Mouse (Mus musculus) limb, embryonic 15.5 days (tissue): ENCODE measurements around the gene Stk32c. TPM values are rescaled to one million over a fixed set of nuclear protein-coding genes. Genes with fewer than 3 reads are reported as not detected.

Experiments used
- ATAC-seq: fragments of 200-750 bp; cut with Nextera tagmentation; 2 replicates; pipeline ENCODE4 v1.8.0; 2017; ENCODE audit warnings: low read depth, moderate TSS enrichment; ENCODE audit not compliant: insufficient number of reproducible peaks, low FRiP score, low TSS enrichment
- H3K27ac ChIP-seq: fragments of 300-500 bp; sonication (generic); 2 replicates; pipeline ENCODE4 v1.5.1; 2015; ENCODE audit warnings: moderate library complexity, mild to moderate bottlenecking, inconsistent platforms
- H3K27me3 ChIP-seq: fragments of 300-500 bp; sonication (generic); 2 replicates; pipeline ENCODE4 v1.6.1; 2015; ENCODE audit warnings: inconsistent platforms
- H3K36me3 ChIP-seq: fragments of 300-500 bp; sonication (generic); 2 replicates; pipeline ENCODE4 v1.6.1; 2015; ENCODE audit warnings: inconsistent platforms
- H3K4me1 ChIP-seq: fragments of 300-500 bp; sonication (generic); 2 replicates; pipeline ENCODE4 v1.6.1; 2015; ENCODE audit warnings: inconsistent platforms
- H3K4me2 ChIP-seq: fragments of 300-500 bp; sonication (generic); 2 replicates; pipeline ENCODE4 v1.6.1; 2015; ENCODE audit warnings: mild to moderate bottlenecking, inconsistent platforms
- H3K4me3 ChIP-seq: fragments of 300-500 bp; sonication (generic); 2 replicates; pipeline ENCODE4 v1.5.1; 2015; ENCODE audit warnings: mild to moderate bottlenecking, inconsistent platforms
- H3K9ac ChIP-seq: fragments of 300-500 bp; sonication (generic); 2 replicates; pipeline ENCODE4 v1.6.1; 2015; ENCODE audit warnings: inconsistent platforms
- H3K9me3 ChIP-seq: fragments of 300-500 bp; sonication (generic); 2 replicates; pipeline ENCODE4 v1.6.1; 2016; ENCODE audit warnings: inconsistent platforms
- WGBS: fragments of 180-500 bp; shearing (Covaris S2); methylation state at CpG from one replicate; pipeline ENCODE4 v1.1.7; 2015; 5-methylcytosine and 5-hydroxymethylcytosine counted together
- polyA plus RNA-seq: library from polyadenylated mRNA; unstranded; fragments of >200 nt; fragmentation: Nextera tagmentation; extraction: Ambion mirVana; gene quantifications from 2 replicates; pipeline ENCODE4 v1.2.1, GENCODE M21; 2015

Gene Stk32c
- polyA plus RNA-seq, 1 experiment from 2014 or later, result 0.23 TPM

DNA sequence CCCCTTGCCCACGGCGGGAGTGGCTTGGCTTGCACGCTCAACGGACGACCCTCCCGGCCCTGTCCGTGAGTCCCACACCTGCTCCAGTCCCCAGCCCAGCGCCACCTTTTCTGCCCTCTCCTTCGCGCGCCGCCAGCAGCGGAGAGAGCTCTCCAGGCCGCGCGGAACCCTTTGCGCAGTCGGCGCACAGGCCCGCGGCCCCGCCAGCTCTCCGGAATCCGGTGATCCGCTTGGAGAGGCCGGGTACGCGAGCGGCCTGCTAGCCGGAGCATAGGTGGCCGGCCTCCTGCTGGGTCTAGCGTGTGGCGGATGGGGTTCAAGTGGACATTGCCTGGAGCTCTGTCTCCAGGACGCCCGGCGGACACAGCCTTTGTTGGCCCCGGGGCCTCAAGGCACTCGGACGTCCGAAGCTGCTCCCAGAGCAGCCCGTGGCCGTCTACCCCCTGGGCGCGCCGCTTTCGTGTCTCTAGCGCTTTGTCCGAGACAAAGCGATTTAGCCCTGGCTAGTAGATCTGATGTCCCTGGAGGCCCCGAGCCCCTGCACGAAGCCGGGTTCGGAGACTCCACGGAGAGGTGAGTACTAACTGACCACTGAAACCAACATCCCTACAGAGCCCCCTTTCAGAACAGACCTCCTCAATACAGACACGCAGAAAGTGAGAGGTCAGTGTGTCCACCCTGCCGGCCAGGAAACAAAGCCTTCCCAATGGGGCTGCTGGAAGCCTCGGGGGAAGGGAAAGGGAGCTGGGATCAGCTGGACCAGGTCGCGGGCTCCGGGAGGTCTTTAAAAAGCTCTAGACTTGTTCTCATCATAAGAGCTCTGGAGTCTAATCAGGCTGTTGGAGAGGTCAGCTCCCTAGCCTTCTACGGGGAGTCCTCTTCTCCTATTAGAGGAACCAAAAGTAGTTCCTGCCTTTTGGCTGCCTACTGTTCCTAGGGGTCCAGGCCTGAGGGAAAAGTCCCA is 126.6 kb downstream of the Stk32c start:
- no peaks in the 10 kb centered on the region for H3K9me3 ChIP-seq
- peak overlapping the region; percentile 56 for H3K9ac ChIP-seq
- 3% methylated on average over 61 of the region's 61 CpGs for WGBS
- H3K4me2 ChIP-seq, result peak overlapping the region; percentile 87
- ATAC-seq, result peak; percentile 59
- H3K4me3 ChIP-seq, result peak overlapping the region; percentile 65
- H3K36me3 ChIP-seq, result peaks cover 7% of the 10 kb centered on the region; the same call in 1 of the 2 replicates
- H3K4me1 ChIP-seq, result peaks cover 22% of the 10 kb centered on the region
- H3K27me3 ChIP-seq, result peaks cover 39% of the 10 kb centered on the region
- H3K27ac ChIP-seq, result 0 out of 2 replicates have a peak overlapping the region, but pooled peaks have one; percentile 22

DNA sequence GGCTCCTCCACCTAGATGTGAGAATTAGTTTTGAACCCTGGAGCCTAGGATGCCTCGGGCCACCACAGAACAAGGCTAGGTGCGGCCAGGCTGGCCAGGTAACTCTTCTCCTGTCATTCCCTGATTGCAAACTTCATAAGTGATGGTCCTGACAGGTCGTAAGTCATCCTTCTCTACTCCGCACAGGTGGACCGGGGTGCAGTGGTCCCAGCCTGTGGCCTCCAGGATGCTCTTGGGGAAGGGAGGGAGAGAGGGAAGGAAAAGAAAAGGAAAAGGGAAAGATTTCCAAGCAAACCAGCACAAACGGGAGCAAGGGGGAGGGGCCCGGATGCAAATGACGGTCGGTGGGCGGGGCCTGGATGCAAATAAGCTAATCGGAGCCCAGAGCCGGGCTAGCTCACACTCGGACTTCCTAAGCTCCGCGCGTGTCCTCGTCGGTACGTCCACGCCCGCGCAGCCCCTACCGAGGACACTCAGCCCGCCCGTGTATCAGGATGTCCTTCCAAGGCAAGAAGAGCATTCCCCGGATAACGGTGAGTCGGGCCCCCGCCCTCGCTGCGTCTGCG is 127.4 kb downstream of the Stk32c start, which contains the start of gene Dpysl4:
Gene Dpysl4 (plus strand): TSS at position 373 of the 566 bp plus-strand sequence.
- Histone ChIP-seq H3K4me1 (peaks cover 22% of the 10 kb centered on the region), H3K4me3 (peak within 1 kb of the TSS; percentile 65), H3K27me3 (peaks cover 39% of the 10 kb centered on the region), H3K9me3 (no peaks in the 10 kb centered on the region), H3K4me2 (peak within 1 kb of the TSS; percentile 87), H3K27ac (0 out of 2 replicates have a peak within 1 kb of the TSS, but pooled peaks have one; percentile 22), H3K9ac (peak within 1 kb of the TSS; percentile 56), H3K36me3 (no peaks in the 10 kb centered on the region; the same call in 1 of the 2 replicates)
- peak; percentile 73 for ATAC-seq
- 7% methylated on average over 32 of the region's 32 CpGs for WGBS

- H3K36me3 ChIP-seq, result no peaks in the 10 kb centered on the region
- H3K4me1 ChIP-seq, result peaks cover 22% of the 10 kb centered on the region
- H3K27ac ChIP-seq, result no peak overlapping the region
- WGBS, result 70% methylated on average over 1 of the region's 1 CpGs
- no peak overlapping the region for H3K4me3 ChIP-seq
- no peak overlapping the region for H3K9ac ChIP-seq
- H3K27me3 ChIP-seq, result peaks cover 39% of the 10 kb centered on the region
- no peaks in the 10 kb centered on the region for H3K9me3 ChIP-seq
- no peak for ATAC-seq
- no peak overlapping the region for H3K4me2 ChIP-seq
Measured at GRCm38 (mm10) chr7:139084316-139084715, 128.8 kb downstream of the Stk32c start.

GRCm38 (mm10) chr7:139082281-139082680 is 130.8 kb downstream of the Stk32c start:
- Histone ChIP-seq H3K27me3 (peaks cover 28% of the 10 kb centered on the region), H3K9me3 (no peaks in the 10 kb centered on the region), H3K4me2 (no peak overlapping the region), H3K27ac (no peak overlapping the region), H3K9ac (no peak overlapping the region), H3K4me3 (no peak overlapping the region), H3K36me3 (no peaks in the 10 kb centered on the region), H3K4me1 (peaks cover 30% of the 10 kb centered on the region)
- 77% methylated on average over 8 of the region's 8 CpGs for WGBS
- ATAC-seq, result no peak

GRCm38 (mm10) chr7:139081158-139081557 is 131.9 kb downstream of the Stk32c start:
- Histone ChIP-seq H3K27me3 (peaks cover 17% of the 10 kb centered on the region), H3K4me1 (peaks cover 23% of the 10 kb centered on the region), H3K27ac (no peak overlapping the region), H3K4me3 (no peak overlapping the region), H3K9ac (no peak overlapping the region), H3K36me3 (no peaks in the 10 kb centered on the region), H3K4me2 (no peak overlapping the region), H3K9me3 (no peaks in the 10 kb centered on the region)
- ATAC-seq, result no peak
- 55% methylated on average over 5 of the region's 5 CpGs for WGBS

DNA sequence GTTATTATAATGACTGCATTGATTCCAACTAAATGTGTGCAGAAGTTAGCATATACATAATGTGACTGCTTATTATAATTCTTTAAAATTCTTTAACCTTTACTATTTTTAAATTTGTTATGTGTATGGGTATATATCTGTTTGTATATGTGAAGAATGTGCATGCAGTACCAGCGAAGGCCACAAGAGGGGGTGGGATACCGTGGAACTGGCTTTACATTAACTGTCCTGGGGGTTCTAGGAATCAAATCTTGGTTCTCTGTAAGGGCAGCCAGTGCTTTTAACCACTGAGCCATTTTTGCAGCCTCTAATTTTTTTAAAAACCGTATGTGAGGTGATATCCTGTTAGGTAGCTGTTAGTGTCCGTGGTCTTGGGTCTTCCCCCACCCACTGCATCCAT is 132.4 kb downstream of the Stk32c start:
- Histone ChIP-seq H3K4me3 (no peak overlapping the region), H3K27me3 (peaks cover 13% of the 10 kb centered on the region), H3K36me3 (no peaks in the 10 kb centered on the region), H3K4me1 (peaks cover 20% of the 10 kb centered on the region), H3K4me2 (no peak overlapping the region), H3K9ac (no peak overlapping the region), H3K27ac (no peak overlapping the region), H3K9me3 (no peaks in the 10 kb centered on the region)
- ATAC-seq, result no peak
- WGBS, result 66% methylated on average over 4 of the region's 4 CpGs

- H3K27me3 ChIP-seq, result no peaks in the 10 kb centered on the region
- H3K4me2 ChIP-seq, result no peak overlapping the region
- H3K4me1 ChIP-seq, result peaks cover 22% of the 10 kb centered on the region
- no peak overlapping the region for H3K4me3 ChIP-seq
- no peaks in the 10 kb centered on the region for H3K9me3 ChIP-seq
- no peaks in the 10 kb centered on the region for H3K36me3 ChIP-seq
- no peak overlapping the region for H3K9ac ChIP-seq
- no peak overlapping the region for H3K27ac ChIP-seq
- 75% methylated on average over 7 of the region's 7 CpGs for WGBS
- no peak for ATAC-seq
Measured at GRCm38 (mm10) chr7:139079141-139079540, 134.0 kb downstream of the Stk32c start.

DNA sequence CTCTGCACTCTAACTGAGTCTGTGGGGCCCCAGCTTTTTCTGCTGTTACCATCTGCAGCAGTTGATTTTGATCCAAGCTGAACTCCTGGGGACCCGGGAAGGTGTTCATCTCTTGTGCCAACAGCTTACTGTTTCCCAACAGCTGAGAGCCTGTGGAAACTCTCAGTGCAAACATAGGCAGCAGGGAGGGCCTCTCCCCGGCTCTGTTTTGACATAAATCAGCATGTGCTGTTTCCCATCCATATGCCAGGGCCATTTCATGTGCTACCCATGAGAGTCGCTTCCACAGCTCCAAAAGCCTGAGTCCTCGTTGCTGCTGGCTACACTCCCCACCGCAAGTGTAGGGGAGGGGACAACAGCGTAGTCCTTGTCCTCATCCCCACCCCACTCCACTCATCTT is 134.9 kb downstream of the Stk32c start:
- Histone ChIP-seq H3K27ac (peak overlapping the region; percentile 27; the same call in 1 of the 2 replicates), H3K9me3 (no peaks in the 10 kb centered on the region), H3K36me3 (no peaks in the 10 kb centered on the region), H3K4me1 (peaks cover 22% of the 10 kb centered on the region), H3K4me3 (no peak overlapping the region), H3K4me2 (no peak overlapping the region), H3K27me3 (no peaks in the 10 kb centered on the region), H3K9ac (no peak overlapping the region)
- no peak for ATAC-seq
- 48% methylated on average over 6 of the region's 6 CpGs for WGBS

- Histone ChIP-seq H3K9me3 (no peaks in the 10 kb centered on the region), H3K4me1 (peaks cover 22% of the 10 kb centered on the region), H3K36me3 (no peaks in the 10 kb centered on the region), H3K9ac (no peak overlapping the region), H3K4me2 (no peak overlapping the region), H3K27ac (peak overlapping the region; percentile 27), H3K27me3 (no peaks in the 10 kb centered on the region), H3K4me3 (no peak overlapping the region)
- ATAC-seq, result peak; percentile 30; the same call in 1 of the 2 replicates
- 20% methylated on average over 7 of the region's 7 CpGs for WGBS
Measured at GRCm38 (mm10) chr7:139077283-139077682, 135.8 kb downstream of the Stk32c start.

- no peak for ATAC-seq
- Histone ChIP-seq H3K36me3 (no peaks in the 10 kb centered on the region), H3K4me2 (no peak overlapping the region), H3K9me3 (no peaks in the 10 kb centered on the region), H3K27me3 (no peaks in the 10 kb centered on the region), H3K4me1 (peaks cover 22% of the 10 kb centered on the region), H3K9ac (no peak overlapping the region), H3K4me3 (no peak overlapping the region), H3K27ac (no peak overlapping the region)
- WGBS, result 48% methylated on average over 14 of the region's 14 CpGs
Measured at GRCm38 (mm10) chr7:139075054-139075794, 137.9 kb downstream of the Stk32c start.

GRCm38 (mm10) chr7:139074189-139074588 is 138.9 kb downstream of the Stk32c start:
- 18% methylated on average over 6 of the region's 6 CpGs for WGBS
- H3K36me3 ChIP-seq, result no peaks in the 10 kb centered on the region
- H3K4me2 ChIP-seq, result no peak overlapping the region
- H3K27ac ChIP-seq, result no peak overlapping the region
- no peak for ATAC-seq
- no peak overlapping the region for H3K9ac ChIP-seq
- peaks cover 22% of the 10 kb centered on the region for H3K4me1 ChIP-seq
- H3K9me3 ChIP-seq, result no peaks in the 10 kb centered on the region
- no peak overlapping the region for H3K4me3 ChIP-seq
- H3K27me3 ChIP-seq, result no peaks in the 10 kb centered on the region
